Mouse (Mus musculus) right cerebral cortex, postnatal 10 days (tissue): ENCODE measurements around the gene Bcl2l1.
A peak's percentile ranks its signal among the peaks of the same experiment; 100 is the strongest.

Source experiments
- DNase-seq, 2 experiments: peaks; one replicate each; pipeline ENCODE4 v3.0.0; 2021; ENCODE audit warnings: low spot score in 2 of 2

The Bcl2l1 gene

GRCm38 (mm10) chr2:152831019-152831878 lies at the start of gene Bcl2l1:
Bcl2l1 (minus strand) TSS chr2:152831728.
- DNase-seq = peak; percentile 98 to 99

DNA sequence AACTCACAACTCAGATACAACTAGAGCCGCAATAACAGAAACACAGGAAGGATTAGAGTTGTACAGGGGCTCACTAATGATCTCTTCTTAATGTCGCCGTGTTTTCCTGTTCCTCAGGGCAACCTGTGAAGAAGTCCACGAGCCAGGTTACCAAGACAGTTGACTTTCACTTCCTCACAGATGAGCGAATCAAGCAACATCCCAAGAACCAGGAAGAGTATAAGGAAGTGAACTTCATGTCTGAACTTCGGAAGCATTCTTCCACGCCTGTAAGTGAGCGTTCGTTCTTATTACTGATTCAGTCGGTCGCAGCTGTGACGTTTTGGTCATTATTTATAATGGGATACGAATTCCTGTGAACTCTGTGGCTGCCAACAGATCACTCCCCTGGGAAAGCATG lies 49.4 kb upstream of the Bcl2l1 start:
- DNase-seq = no peak

DNA sequence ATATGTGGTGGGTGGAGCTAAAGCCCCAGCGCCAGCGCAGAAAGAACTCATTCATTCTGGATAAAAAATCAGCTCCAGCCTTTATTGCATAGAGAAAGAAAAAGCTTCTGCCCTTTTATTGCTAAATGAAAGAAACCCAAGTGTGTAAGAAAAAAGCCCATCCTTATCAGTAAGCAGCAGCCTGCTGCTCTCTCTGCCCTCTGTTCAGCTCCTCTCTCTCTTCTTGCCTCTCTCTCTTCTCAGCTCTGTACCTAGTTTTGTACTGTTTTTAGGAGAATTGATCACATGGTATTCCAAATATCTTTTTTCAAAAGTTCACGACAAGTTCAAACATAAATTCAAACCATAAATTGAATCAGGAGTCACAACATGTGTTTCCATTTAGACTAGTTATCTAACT lies 46.7 kb upstream of the Bcl2l1 start:
- no peak for DNase-seq

DNA sequence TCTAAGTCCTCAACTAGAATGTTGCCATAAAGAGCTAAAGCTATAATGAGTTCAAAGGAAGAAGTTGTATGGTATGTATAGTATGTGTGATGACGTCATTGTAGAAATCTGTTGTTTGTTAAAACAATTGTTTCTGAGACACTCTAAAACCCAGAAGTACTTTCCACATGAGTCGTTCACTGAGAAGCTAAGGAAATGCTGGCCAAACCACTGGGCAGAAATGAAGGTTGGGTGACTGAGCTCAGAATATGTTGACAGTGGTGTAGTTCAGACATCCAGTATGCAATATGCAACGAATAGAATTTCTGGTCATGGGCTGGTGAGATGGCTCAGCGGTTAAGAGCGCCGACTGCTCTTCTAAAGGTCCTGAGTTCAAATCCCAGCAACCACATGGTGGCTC lies 31.8 kb upstream of the Bcl2l1 start:
- DNase-seq = no peak

DNA sequence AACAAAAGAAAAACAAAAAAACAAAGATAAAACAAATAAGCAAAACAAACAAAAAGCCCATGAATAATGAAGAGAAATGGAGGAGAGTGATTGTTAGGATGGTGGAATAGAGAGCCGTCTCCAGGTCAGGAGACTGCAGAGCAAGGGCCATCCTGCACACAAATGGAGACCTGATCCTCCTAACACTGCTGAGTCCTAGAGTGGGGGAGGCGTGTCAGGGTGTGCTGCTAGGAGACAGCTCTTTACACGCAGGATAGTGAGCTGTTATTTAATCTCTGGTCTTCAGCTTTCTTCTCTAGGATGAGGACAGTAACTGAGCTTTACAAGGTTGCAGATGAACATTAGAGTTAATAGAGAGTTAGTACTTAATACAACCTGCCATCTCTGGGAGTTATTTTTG lies 31.1 kb upstream of the Bcl2l1 start:
- no peak for DNase-seq

DNA sequence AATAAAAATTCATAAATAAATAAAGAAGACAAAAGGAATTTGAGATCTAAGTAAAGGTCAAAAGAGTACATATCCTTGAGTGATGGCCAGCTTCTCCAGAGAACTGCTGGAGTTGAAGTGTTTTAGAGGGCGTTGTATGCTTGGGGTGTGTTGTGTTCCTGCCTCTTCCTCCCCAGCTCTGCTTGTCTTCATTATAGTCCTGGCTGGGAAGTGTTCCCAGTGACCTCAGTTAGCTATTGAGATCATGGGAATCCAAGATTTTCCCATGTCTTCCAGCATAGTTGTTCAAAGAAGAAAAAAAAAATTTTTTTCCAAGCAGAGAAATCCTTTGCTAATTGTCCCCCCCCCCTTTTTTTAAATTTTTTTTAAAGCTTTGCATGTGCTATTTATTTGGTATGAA lies 30.4 kb upstream of the Bcl2l1 start:
- DNase-seq = no peak

- no peak for DNase-seq
Observed at GRCm38 (mm10) chr2:152859501-152859900, 28.0 kb upstream of the Bcl2l1 start.

DNA sequence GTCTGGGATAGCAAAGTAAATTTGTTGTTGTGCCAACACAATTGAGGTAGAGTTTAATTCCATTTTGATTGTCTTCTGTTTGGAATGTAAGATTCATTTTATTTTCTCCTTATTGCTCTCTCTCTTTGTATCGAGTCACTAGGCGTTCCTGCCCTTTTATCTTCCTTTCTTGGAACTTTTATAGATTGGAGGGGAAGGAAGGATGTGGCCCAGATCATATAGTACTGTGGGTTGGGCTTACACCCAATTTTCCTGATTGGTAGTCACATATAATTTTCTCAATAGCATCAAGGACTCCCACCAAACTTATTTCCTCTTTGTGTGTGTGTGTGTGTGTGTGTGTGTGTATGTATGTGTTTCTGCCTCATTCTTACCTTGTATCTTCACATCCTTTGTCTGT lies 16.9 kb upstream of the Bcl2l1 start:
- DNase-seq = no peak

DNA sequence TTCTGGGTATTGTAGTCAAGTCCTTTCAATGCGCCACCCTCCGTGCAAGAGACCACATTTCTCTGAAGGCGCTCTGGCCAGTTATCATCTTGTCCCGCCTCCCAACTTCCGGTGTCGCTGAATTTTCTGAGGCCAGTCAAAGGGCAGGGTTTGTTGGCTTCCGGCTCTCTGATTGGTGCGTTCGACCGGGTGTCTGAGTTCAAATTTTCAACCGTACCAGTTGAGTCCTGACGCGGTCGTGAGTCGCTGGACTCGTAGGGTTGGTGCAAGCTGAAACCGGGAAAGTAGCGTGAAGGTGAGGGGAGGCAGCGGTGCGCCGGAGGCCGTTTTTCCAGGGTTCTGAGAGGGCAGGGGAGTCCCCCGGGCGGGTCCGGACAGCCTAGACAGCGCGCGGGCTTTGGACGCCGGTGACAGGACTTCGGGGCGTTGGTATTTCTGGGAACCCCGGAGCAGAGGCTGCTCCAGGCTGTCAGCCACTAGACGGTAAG lies 16.3 kb upstream of the Bcl2l1 start, which contains the start of gene Tpx2:
Gene Tpx2 (plus strand): TSS at position 150 of the 488 bp plus-strand sequence.
- DNase-seq = peak; percentile 99

DNA sequence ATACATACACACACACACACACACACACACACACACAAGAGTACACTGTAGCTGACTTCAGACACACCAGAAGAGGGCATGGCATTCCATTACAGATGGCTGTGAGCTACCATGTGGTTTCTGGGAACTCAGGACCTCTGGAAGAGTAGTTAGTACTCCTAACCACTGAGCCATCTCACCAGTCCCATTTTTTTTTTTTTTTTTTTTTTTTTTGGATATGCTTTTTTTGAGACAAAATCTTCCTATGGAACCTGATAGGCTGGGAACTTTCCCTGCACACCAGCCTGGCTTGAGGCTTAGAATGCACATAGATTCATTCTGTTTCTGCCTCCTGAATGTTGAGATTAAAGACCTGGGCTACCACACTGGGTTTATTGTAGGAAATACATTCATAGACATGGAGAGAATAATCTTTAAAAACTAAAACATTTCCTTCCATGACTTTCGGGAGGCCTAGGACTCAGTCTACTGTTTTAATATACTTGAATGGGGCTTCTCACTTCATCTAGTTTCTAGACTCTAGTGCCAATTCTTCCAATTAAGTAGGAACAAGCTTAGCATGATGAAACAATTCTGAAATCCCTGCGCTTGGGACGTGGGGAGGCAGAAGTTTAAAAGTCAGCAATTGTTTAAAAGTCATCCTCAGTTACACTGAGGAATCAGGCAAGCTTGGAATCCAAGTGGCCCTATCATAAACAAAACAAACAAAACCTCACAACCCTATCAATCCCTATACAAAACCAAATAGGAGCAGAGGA lies 15.7 kb upstream of the Bcl2l1 start:
- DNase-seq = no peak

- DNase-seq = no peak
Observed at GRCm38 (mm10) chr2:152842741-152843140, 11.2 kb upstream of the Bcl2l1 start.

DNA sequence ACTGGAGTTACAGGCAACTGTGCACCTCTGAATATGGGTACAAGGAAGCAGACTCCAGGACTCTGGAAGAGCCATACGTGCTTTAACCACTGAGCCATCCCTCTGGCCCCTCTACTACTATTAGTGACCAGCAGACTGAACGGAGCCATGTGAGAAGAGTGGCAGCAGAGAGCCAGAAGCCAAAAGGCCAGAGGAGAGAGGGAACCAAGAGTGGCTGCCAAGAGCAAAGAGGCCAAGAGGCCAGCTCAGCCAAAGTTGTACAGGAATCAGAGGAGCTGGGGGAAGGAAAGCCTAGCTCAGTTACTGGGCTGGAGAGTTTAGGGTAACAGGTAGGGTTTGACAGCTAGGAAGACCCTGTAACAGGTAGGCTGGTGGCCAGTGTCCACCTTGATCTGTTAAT lies 7.7 kb upstream of the Bcl2l1 start:
- no peak for DNase-seq

- DNase-seq = peak; percentile 92 to 93
Observed at GRCm38 (mm10) chr2:152830021-152830921, 1.3 kb downstream of the Bcl2l1 start.

DNA sequence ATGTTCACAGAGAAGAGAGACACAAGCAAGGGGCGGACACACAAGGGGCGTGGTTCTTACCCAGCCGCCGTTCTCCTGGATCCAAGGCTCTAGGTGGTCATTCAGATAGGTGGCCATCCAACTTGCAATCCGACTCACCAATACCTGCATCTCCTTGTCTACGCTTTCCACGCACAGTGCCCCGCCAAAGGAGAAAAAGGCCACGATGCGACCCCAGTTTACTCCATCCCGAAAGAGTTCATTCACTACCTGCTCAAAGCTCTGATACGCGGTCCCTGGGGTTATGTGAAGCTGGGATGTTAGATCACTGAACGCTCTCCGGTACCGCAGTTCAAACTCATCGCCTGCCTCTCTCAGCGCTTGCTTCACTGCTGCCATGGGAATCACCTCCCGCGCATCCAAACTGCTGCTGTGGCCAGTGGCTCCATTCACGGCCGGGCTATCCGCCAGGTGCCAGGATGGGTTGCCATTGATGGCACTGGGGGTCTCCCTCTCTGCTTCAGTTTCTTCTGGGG lies 2.1 kb downstream of the Bcl2l1 start:
- DNase-seq = peak; percentile 55

DNA sequence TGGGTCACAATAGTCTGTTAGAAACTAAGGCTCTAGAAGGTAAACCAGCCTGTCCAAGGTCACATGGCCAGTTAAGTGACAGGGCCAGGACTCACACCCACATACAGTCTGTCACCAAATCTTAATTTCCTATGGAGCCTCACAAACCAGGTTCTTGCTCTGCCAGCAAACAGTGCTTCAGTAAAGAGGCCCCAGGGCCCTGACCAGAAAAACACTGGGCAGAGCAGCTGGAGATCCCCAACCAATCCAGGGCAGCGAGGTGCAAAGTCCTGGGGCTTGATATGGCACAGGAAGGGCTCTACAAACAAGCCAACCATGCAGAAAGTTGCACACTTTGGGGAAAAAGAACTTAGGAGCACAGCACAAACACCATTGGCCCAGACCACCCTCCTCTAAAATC lies 3.0 kb downstream of the Bcl2l1 start:
- no peak for DNase-seq

GRCm38 (mm10) chr2:152828011-152828370 lies 3.5 kb downstream of the Bcl2l1 start:
- DNase-seq = no peak

DNA sequence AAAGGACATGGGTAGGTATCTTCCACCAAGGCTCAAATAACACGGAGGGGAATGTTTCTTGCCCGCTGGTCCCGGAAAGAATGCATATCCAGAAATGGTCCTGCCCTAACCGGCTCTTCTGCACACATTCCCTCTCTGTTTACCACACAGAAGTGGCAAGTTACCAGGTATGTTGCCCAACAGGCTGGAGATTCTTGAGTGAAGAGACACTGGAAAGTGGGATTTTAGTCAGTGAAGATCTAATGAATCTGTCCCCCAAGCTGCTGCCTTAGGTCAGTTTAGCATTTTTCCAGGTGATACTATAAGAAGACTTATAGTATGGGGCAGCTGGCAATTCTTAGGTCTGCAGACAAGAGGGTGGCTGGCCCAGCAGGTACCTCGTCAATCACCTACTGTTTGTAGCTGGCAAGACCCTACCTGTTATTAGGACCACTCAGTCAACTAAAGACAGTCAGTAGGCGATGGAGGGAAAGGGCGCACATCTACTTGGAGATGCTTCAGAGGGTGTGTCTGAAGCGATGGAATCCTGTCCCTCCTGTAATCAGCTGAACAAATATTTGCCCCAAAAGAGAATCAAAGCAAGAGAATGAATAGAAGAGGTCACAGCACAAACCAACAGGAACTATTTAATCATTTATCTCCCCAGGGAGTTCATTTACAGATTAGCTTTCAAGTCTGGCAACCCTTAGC lies 4.1 kb downstream of the Bcl2l1 start:
- DNase-seq = no peak

- DNase-seq = no peak
Observed at GRCm38 (mm10) chr2:152826481-152826880, 5.0 kb downstream of the Bcl2l1 start.

- DNase-seq = no peak
Observed at GRCm38 (mm10) chr2:152825713-152826112, 5.8 kb downstream of the Bcl2l1 start.

- DNase-seq = no peak
Observed at GRCm38 (mm10) chr2:152825168-152825697, 6.3 kb downstream of the Bcl2l1 start.
